Mouse (Mus musculus) spleen, postnatal 36 days (tissue): ENCODE data around the gene Siglecf.

Experiments
- DNase-seq, 2 experiments: peaks; one replicate each; pipeline ENCODE4 v3.0.0; 2022; ENCODE audit warnings: low spot score in 2 of 2, mixed read lengths in 1 of 2

The Siglecf gene

DNA sequence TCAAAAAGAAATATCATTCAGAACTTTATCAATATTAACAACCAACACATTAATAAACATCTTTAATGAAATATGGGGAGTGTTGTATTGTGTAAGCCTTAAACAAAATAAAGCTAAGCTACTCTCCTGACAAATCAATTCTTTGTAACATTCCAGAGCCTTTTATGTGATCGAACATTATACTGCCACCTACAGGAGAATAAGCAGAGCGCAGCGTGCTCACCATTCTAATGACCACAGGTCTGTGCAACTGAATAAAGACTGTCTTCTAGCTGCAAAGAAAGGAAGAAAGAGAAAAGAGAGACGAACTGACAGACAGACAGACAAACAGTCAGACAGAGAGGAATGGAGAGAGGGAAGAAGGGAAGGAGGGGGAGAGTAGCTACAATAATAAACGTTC lies 27.1 kb downstream of the Siglecf start:
- no peak for DNase-seq

DNA sequence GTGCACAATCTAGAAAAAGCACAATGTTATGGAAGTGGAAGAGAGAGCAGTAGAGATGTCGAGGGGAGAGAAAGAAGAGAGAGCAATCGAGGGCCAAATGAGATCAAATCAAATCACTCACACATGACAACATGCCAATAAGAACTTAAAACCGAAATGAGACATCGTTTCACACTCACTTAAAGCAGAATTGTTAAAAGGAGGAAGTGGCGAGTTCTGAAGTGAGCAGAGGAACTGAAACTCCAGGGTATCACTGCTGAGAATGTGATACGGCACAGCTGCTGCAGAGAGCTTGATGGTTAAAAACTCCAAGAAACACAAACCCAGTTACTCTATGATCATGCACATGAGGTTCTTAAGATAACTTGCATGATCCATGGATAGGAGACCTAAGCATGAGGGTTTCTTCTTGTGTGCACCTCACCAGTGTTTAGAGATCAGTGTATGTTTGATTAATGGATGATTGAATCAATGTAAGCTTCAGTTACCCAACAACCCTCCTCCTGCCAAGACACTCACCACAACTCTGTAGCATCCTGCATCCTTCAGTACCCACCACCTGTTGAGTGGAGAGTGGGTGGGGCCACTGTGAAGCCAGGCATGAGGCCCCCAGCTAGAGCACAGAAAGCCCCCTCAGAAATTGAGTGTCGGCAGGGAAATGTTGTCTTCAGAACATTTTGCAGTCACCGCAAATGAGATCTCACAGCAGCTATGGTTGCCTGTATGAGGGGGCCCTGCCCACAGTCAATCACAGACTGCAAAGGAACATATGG lies 41.4 kb downstream of the Siglecf start:
- DNase-seq = peak; percentile 79 to 81

DNA sequence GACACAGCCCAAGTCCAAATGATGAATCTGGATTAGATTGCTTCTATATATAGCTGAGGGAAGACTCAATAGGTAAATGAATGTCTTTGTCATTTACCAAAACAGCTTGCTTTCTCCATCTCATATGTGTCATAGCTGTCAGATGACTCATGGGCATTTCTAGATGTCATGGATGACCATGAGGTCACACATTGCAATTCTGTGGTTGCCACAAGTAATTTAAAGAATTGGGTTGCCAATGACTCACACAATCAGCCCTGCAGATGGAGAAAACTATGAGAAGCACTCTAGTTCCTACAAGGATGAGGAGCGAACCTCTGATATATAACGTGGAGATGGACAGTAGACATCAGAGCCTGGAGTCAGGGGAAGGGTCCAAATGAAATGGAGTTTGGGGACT lies 48.4 kb downstream of the Siglecf start:
- DNase-seq = no peak

DNA sequence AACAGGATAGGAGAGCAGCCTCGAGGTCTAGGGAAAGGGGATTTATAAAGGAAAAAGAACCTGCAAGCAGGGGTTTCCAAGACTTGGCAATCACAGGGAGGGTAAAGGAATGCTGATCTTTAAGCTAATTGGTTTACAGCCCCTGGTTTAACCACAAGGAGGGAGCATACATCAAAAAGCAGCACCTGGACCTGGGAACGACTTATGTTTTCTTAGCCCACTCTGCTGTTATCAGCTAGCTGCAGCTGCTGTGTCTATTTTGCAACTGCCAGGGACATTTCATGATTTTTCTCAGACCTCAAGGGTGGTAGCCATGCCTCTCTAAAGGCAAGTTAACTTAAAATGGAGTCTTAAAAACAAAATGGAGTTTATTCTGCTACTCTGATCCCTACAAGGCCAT lies 51.6 kb downstream of the Siglecf start:
- no peak for DNase-seq

DNA sequence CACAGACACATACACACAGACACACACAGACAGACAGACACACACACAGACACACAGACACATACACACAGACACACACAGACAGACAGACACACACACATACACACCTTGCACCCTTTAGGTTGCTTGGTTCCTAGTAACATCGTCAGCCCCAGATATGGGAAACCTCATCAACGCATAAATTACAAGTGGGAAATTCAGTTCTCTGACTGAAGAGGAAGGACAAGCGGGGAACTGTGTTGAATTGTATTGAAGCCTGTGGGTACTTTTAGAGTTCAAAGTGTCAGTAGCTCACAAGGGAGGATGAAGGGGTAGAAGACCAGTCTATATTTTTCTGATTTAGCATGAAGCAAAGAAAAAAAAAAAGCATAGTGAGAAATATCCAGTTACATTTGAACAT lies 56.4 kb downstream of the Siglecf start:
- peak; percentile 14 to 39 for DNase-seq

DNA sequence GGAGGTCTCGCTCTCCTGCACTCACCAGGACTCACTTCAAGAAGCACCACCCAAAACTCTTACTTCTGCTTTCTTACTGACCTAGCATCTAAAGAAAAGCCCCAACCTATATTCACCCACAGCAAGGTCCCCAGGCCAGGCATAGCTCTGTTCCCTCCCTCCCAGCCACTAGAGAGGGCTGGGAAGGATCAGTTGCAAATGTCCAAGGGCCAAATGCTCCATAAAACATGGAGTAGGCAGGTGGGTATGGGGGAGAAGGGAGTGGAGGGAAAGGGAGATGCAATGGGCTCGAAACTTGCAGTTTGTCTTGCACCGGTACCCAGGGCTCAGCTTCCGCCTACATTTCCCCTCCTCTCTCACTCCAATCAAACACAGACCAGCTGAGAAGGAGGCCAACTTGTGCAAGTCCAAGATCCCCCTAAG lies 57.0 kb downstream of the Siglecf start, which contains the start of gene Siglecg:
TSS of gene Siglecg (plus strand) at position 74 of the 423 bp plus-strand sequence.
- peak; percentile 71 to 73 for DNase-seq

DNA sequence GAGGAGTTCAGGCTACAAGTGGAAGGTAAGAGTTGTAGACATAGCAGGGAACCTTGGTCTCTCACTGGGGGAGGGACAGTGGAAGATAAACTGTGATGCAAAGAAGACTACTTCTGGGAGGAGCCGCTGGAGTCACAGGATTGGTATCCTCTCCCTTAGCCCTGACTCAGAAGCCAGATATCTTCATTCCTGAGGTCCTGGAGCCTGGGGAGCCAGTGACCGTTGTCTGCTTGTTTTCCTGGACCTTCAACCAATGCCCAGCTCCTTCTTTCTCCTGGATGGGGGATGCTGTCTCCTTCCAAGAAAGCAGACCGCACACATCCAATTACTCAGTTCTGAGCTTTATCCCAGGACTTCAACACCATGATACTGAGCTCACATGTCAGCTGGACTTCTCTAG lies 57.9 kb downstream of the Siglecf start:
- DNase-seq = no peak
